Comparison of ENCODE assay signal across 8 mouse cellular contexts in the genomic region with DNA sequence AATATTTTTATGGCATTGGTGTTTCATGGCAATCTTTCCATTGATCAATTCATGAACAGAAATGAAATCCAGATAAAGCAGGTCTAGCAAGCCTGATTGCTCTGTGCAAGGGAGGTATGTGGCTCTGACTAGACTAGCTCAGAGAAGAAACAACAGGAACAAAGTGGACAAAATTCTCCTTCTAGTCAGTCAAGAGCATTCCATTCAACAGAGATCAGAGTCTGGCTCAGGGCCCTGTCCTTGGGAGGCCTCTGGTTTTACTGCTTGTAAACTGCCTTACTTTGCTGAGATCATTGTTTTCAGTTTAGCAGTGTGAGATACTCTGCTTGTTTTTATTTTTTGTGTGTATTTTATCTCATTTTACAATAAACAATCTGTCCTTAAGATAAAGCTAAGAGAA.
DNase-seq lines count a peak whose midpoint lies in the region; ATAC-seq and TF ChIP-seq lines count a peak whose summit lies in the region.
"Had no signal": no experiment of that assay in that cellular context is flagged by ENCODE, and none has a peak within 500 bp of the region (broad histone marks: within the 10 kb centered on the region; RNA-seq: fewer than 3 reads in every experiment).

No protein-coding gene starts in this region.

- no peak overlapping the region for H3K27ac ChIP-seq in heart, embryonic 16.5 days (ENCODE audit: low read length)
- H3K27ac ChIP-seq in lung, embryonic 16.5 days (ENCODE audit: low read length), result no peak overlapping the region
- no peak overlapping the region for H3K27ac ChIP-seq in cerebellum, adult 2 months (ENCODE audit: insufficient read depth, low read length)

- H3K27me3 ChIP-seq in heart, embryonic 16.5 days (ENCODE audit: control insufficient read depth, insufficient read depth, low read length), result no peaks in the 10 kb centered on the region
- no peaks in the 10 kb centered on the region for H3K27me3 ChIP-seq in lung, embryonic 16.5 days (ENCODE audit: control insufficient read depth, insufficient read depth, low read depth, low read length)
- no peaks in the 10 kb centered on the region for H3K27me3 ChIP-seq in cerebellum, adult 2 months (ENCODE audit: control insufficient read depth, insufficient read depth, low read length)

- no peaks in the 10 kb centered on the region for H3K36me3 ChIP-seq in heart, embryonic 16.5 days (ENCODE audit: control insufficient read depth, insufficient read depth)
- H3K36me3 ChIP-seq in lung, embryonic 16.5 days (ENCODE audit: control insufficient read depth, insufficient read depth, low read length), result no peaks in the 10 kb centered on the region

- no peak overlapping the region for H3K4me3 ChIP-seq in heart, embryonic 16.5 days (ENCODE audit: low read length)
- no peak overlapping the region for H3K4me3 ChIP-seq in lung, embryonic 16.5 days (ENCODE audit: low read length)
- H3K4me3 ChIP-seq in cerebellum, adult 2 months (replicated peaks; ENCODE audit: insufficient read depth, low read depth, low read length), result no peak overlapping the region

- H3K4me2 ChIP-seq in heart, embryonic 16.5 days (ENCODE audit: low read depth, low read length), result no peak overlapping the region
- no peak overlapping the region for H3K4me2 ChIP-seq in lung, embryonic 16.5 days (ENCODE audit: low read depth, low read length)

- no peak for TF ChIP-seq CTCF in cerebellum, adult 2 months (IDR thresholded peaks at IDR 0.05; ENCODE audit: borderline replicate concordance, insufficient read depth, low read depth, low read length)

- no peak for TF ChIP-seq POLR2A in cerebellum, adult 2 months (IDR thresholded peaks at IDR 0.05; ENCODE audit: borderline replicate concordance, insufficient read depth, low read length)

- no peak overlapping the region for H3K9ac ChIP-seq in heart, embryonic 16.5 days (ENCODE audit: low read length)
- no peak overlapping the region for H3K9ac ChIP-seq in lung, embryonic 16.5 days (ENCODE audit: low read length)

- ATAC-seq in heart, embryonic 16.5 days (replicated peaks; ENCODE audit: extremely low read depth, insufficient read depth, low FRiP score), result peak; percentile 78
- ATAC-seq in lung, embryonic 16.5 days (ENCODE audit: low read depth), result peak; percentile 72
- ATAC-seq in megakaryocyte progenitor cell, adult 5-6 weeks (replicated peaks; ENCODE audit: poor library complexity), result no peak

- DNase-seq in adipocyte (ENCODE audit: low spot score), result peak; percentile 60
- DNase-seq in adrenal gland, postnatal 36 days, result peak; percentile 66 to 79
- DNase-seq in frontal cortex, postnatal 25 days (ENCODE audit: low spot score in 2 of 2), result no peak
- DNase-seq in cerebellum, adult 2 months, result no peak
- DNase-seq: right cerebral cortex, postnatal 25 days had no signal

- no peaks in the 10 kb centered on the region for H3K4me1 ChIP-seq in heart, embryonic 16.5 days (ENCODE audit: control insufficient read depth, insufficient read depth, low read length)
- H3K4me1 ChIP-seq in lung, embryonic 16.5 days (replicated peaks; ENCODE audit: control insufficient read depth, insufficient read depth, low read length), result no peaks in the 10 kb centered on the region
- no peaks in the 10 kb centered on the region for H3K4me1 ChIP-seq in cerebellum, adult 2 months (ENCODE audit: control insufficient read depth, insufficient read depth, low read length)

- no peaks in the 10 kb centered on the region for H3K9me3 ChIP-seq in heart, embryonic 16.5 days (replicated peaks; ENCODE audit: control insufficient read depth, low read length)
- no peaks in the 10 kb centered on the region for H3K9me3 ChIP-seq in lung, embryonic 16.5 days (ENCODE audit: control insufficient read depth, low read length)

Comparison
In these comparisons a context has a peak if more than half of its experiments do, and no peak if none do; other contexts are left out.
1. DNase-seq: peak in adipocyte (single experiment) and adrenal gland, postnatal 36 days (2 of 2); none in frontal cortex, postnatal 25 days (0 of 2) and cerebellum, adult 2 months (0 of 2).